9 mouse cellular contexts compared by ENCODE assay signal in genomic region chr10:88426158-88426816, GRCm38 (mm10). TPM values are rescaled to one million over a fixed set of nuclear protein-coding genes. Genes with fewer than 3 reads are reported as not detected.
DNase-seq lines count a peak whose midpoint lies in the region; ATAC-seq and TF ChIP-seq lines count a peak whose summit lies in the region.
"Had no signal": no experiment of that assay in that cellular context is flagged by ENCODE, and none has a peak within 500 bp of the region (broad histone marks: within the 10 kb centered on the region; RNA-seq: fewer than 3 reads in every experiment).

No protein-coding gene starts in this region.

- peaks cover 36% of the 10 kb centered on the region for H3K36me3 ChIP-seq in midbrain, postnatal 0 days (ENCODE audit: insufficient read depth, low read length)

- intact Hi-C loops in left cerebral cortex, postnatal 25 days (cut with DNase I): loop anchor here (1.0 kb wide), 1 partner anchor 47 kb away; the partner anchor contains the start of genes Dram1 and Gnptab

- H3K9ac ChIP-seq in midbrain, postnatal 0 days (replicated peaks; ENCODE audit: low read length, poor library complexity, severe bottlenecking): no peak overlapping the region

- no peak overlapping the region for H3K4me3 ChIP-seq in midbrain, postnatal 0 days (ENCODE audit: low read depth, low read length)

- H3K27ac ChIP-seq in midbrain, postnatal 0 days (ENCODE audit: low read depth, low read length): no peak overlapping the region

- ATAC-seq in erythroblast, adult 5-6 weeks (replicated peaks; ENCODE audit: low FRiP score, poor library complexity, severe bottlenecking): peak; percentile 80
- ATAC-seq in midbrain, postnatal 0 days (ENCODE audit: low FRiP score): peak; percentile 87

- H3K4me1 ChIP-seq in midbrain, postnatal 0 days (ENCODE audit: insufficient read depth, low read length): no peaks in the 10 kb centered on the region

- peak; percentile 75; the same call in 1 of the 2 replicates for TF ChIP-seq CTCF in brain, embryonic 14.5 days (IDR thresholded peaks at IDR 0.05; ENCODE audit: borderline replicate concordance, extremely low read depth, insufficient read depth, insufficient read length)
- TF ChIP-seq CTCF in midbrain, postnatal 0 days (IDR thresholded peaks at IDR 0.05): peak; percentile 89

- WGBS in midbrain, postnatal 0 days: 94% methylated on average over 2 of the region's 2 CpGs

- H3K4me2 ChIP-seq in midbrain, postnatal 0 days (ENCODE audit: low read depth, low read length, poor library complexity, severe bottlenecking): no peak overlapping the region

- H3K27me3 ChIP-seq in midbrain, postnatal 0 days (ENCODE audit: insufficient read depth, low read length): no peaks in the 10 kb centered on the region

- peak; percentile 39 for DNase-seq in urinary bladder, postnatal 25 days (ENCODE audit: low spot score)
- no peak for DNase-seq in urinary bladder, postnatal 4 days (ENCODE audit: low spot score in 2 of 2)
- DNase-seq in brain, embryonic 14.5 days (ENCODE audit: low read depth): peak; percentile 92
- DNase-seq in hindlimb bud, embryonic 11.5 days (ENCODE audit: extremely low spot score, low read depth, low spot score): peak; percentile 44
- peak; percentile 61 to 70 for DNase-seq in left cerebral cortex, postnatal 25 days (ENCODE audit: low spot score in 2 of 2)
- peak; percentile 85 for DNase-seq in midbrain, postnatal 0 days (ENCODE audit: low spot score)
- peak; percentile 32 for DNase-seq in testis, postnatal 14 days (ENCODE audit: low spot score)

- no peak for TF ChIP-seq POLR2A in brain, embryonic 14.5 days (IDR thresholded peaks at IDR 0.05; ENCODE audit: borderline replicate concordance, extremely low read depth, insufficient read depth, insufficient read length, poor library complexity, severe bottlenecking)

- H3K9me3 ChIP-seq in midbrain, postnatal 0 days (ENCODE audit: low read length): no peaks in the 10 kb centered on the region

RNA-seq across cellular contexts. Expression of gene Sycp3, which starts 33.1 kb away (rescaled TPM):
- polyA plus RNA-seq in brain, embryonic 14.5 days (2012; rRNA removed): 0.23 TPM in 1 of 2 replicates, not detected in the other
- not detected in 2 replicates for total RNA-seq in erythroblast, adult 5-6 weeks (2015; ENCODE audit: low replicate concordance)
- not detected in 2 replicates for total RNA-seq in erythroblast, adult 5-6 weeks (2017; ENCODE audit: low replicate concordance)
- 1 to 10 TPM in 1 of 2 experiments, under 1 TPM in 1; 0.71 to 1.3 TPM for total RNA-seq in left cerebral cortex, postnatal 25 days (2021)
- not detected in 2 replicates for total RNA-seq in midbrain, postnatal 0 days (2014; rRNA removed)
- 1.2 and 1.4 TPM in 2 replicates for polyA plus RNA-seq in midbrain, postnatal 0 days (2015; fragmentation: Nextera tagmentation; extraction: Ambion mirVana)
- total RNA-seq: gastrocnemius, postnatal 36 days had no signal

RNA-seq across cellular contexts. Expression of gene Gnptab, which starts 47.4 kb away (rescaled TPM):
- polyA plus RNA-seq in brain, embryonic 14.5 days (2012; rRNA removed): 31.7 and 41.4 TPM in 2 replicates
- total RNA-seq in erythroblast, adult 5-6 weeks (2015; ENCODE audit: low replicate concordance): 19.2 and 20.2 TPM in 2 replicates
- 7.9 and 11.0 TPM in 2 replicates for total RNA-seq in erythroblast, adult 5-6 weeks (2017; ENCODE audit: low replicate concordance)
- total RNA-seq in left cerebral cortex, postnatal 25 days (2021): 10 to 100 TPM; 66.6 to 68.1 TPM
- 54.0 and 56.0 TPM in 2 replicates for total RNA-seq in midbrain, postnatal 0 days (2014; rRNA removed)
- 21.9 and 24.0 TPM in 2 replicates for polyA plus RNA-seq in midbrain, postnatal 0 days (2015; fragmentation: Nextera tagmentation; extraction: Ambion mirVana)

RNA-seq across cellular contexts. Expression of gene Dram1, which starts 47.4 kb away (rescaled TPM):
- 0.45 and 0.57 TPM in 2 replicates for polyA plus RNA-seq in brain, embryonic 14.5 days (2012; rRNA removed)
- 13.8 and 19.0 TPM in 2 replicates for total RNA-seq in erythroblast, adult 5-6 weeks (2015; ENCODE audit: low replicate concordance)
- 7.5 and 11.8 TPM in 2 replicates for total RNA-seq in erythroblast, adult 5-6 weeks (2017; ENCODE audit: low replicate concordance)
- under 1 TPM; 0.80 to 0.82 TPM for total RNA-seq in left cerebral cortex, postnatal 25 days (2021)
- 0.44 and 1.3 TPM in 2 replicates for total RNA-seq in midbrain, postnatal 0 days (2014; rRNA removed)
- 0.39 and 0.82 TPM in 2 replicates for polyA plus RNA-seq in midbrain, postnatal 0 days (2015; fragmentation: Nextera tagmentation; extraction: Ambion mirVana)

Comparison
In these comparisons a context has a peak if more than half of its experiments do, and no peak if none do; other contexts are left out.
1. DNase-seq: peak in urinary bladder, postnatal 25 days (single experiment), brain, embryonic 14.5 days (single experiment), hindlimb bud, embryonic 11.5 days (single experiment), left cerebral cortex, postnatal 25 days (2 of 2), midbrain, postnatal 0 days (single experiment) and testis, postnatal 14 days (single experiment); none in urinary bladder, postnatal 4 days (0 of 2).